Mouse (Mus musculus) ES-E14 (cell line): ENCODE data around the gene Ccdc175. TPM values are rescaled to one million over a fixed set of nuclear protein-coding genes. Genes with fewer than 3 reads are reported as not detected.

Experiments used
- DNase-seq: peaks from one replicate; pipeline ENCODE4 v3.0.0-alpha.2; 2013; ENCODE audit warnings: low read depth, low spot score
- H3K27ac ChIP-seq: 2 replicates; pipeline ENCODE4 v1.5.1; 2012; ENCODE audit warnings: low read depth, mild to moderate bottlenecking, low read length, moderate library complexity, mixed read lengths; ENCODE audit not compliant: poor library complexity, insufficient read depth, severe bottlenecking
- H3K36me3 ChIP-seq: 2 replicates; pipeline ENCODE4 v1.6.1; 2012; ENCODE audit warnings: mild to moderate bottlenecking, low read length, moderate library complexity, mixed read lengths; ENCODE audit not compliant: control insufficient read depth, poor library complexity, insufficient read depth, severe bottlenecking
- H3K4me1 ChIP-seq, 2 experiments: fragments of 150-350 bp in 1 of 2; sonication (generic) in 1 of 2; 2 replicates each; pipeline ENCODE4 v1.6.1; 2012; ENCODE audit warnings: low read length in 2 of 2, mild to moderate bottlenecking in 1 of 2, mixed read lengths in 1 of 2; ENCODE audit not compliant: control insufficient read depth in 2 of 2, insufficient read depth in 2 of 2, poor library complexity in 1 of 2
- H3K4me3 ChIP-seq, 2 experiments: fragments of 150-350 bp in 1 of 2; sonication (generic) in 1 of 2; 2 replicates each; pipeline ENCODE4 v1.5.1; 2012; ENCODE audit warnings: low read length in 2 of 2, low read depth in 1 of 2, mild to moderate bottlenecking in 1 of 2, mixed read lengths in 1 of 2; ENCODE audit not compliant: insufficient read depth in 1 of 2, poor library complexity in 1 of 2, severe bottlenecking in 1 of 2
- H3K9ac ChIP-seq: 2 replicates; pipeline ENCODE4 v1.6.1; 2012; ENCODE audit warnings: low read depth, mild to moderate bottlenecking, low read length, mixed read lengths; ENCODE audit not compliant: poor library complexity, insufficient read depth, severe bottlenecking
- H3K9me3 ChIP-seq: fragments of 150-350 bp; sonication (generic); 2 replicates; pipeline ENCODE4 v1.6.1; 2012; ENCODE audit warnings: low read depth, mild to moderate bottlenecking, low read length; ENCODE audit not compliant: control insufficient read depth, insufficient read depth
- CHD2 ChIP-seq: IDR thresholded peaks from 2 replicates; pipeline ENCODE4 v1.6.1; 2014; ENCODE audit warnings: mild to moderate bottlenecking, low read depth, low read length, inconsistent platforms
- HCFC1 ChIP-seq: IDR thresholded peaks from 2 replicates; pipeline ENCODE4 v1.6.1; 2012; ENCODE audit warnings: low read length, inconsistent platforms, borderline replicate concordance; ENCODE audit not compliant: insufficient read depth
- MAFK ChIP-seq: IDR thresholded peaks from 2 replicates; pipeline ENCODE4 v1.6.1; 2014; ENCODE audit warnings: mild to moderate bottlenecking, low read depth, low read length, inconsistent platforms; ENCODE audit not compliant: insufficient read depth
- ZC3H11A ChIP-seq: IDR thresholded peaks from 2 replicates; pipeline ENCODE4 v1.6.1; 2012; ENCODE audit warnings: low read depth, mild to moderate bottlenecking, inconsistent platforms, low read length, borderline replicate concordance
- ZNF384 ChIP-seq: IDR thresholded peaks from 2 replicates; pipeline ENCODE4 v1.6.1; 2012; ENCODE audit warnings: low read depth, low read length, inconsistent platforms
- in situ Hi-C, 2 experiments: fragments of 600-800 bp; cut with MboI; formaldehyde crosslinking; loops; one replicate each; pipeline ENCODE4 v1.15.1; 2025; ENCODE audit warnings: low sequenced_read_pairs in 2 of 2, inconsistent platforms in 1 of 2; ENCODE audit not compliant: unreplicated experiment in 2 of 2
- total RNA-seq: library from RNA; depleted of rRNA; stranded (reverse); fragments of 300-350 nt; gene quantifications from 2 replicates; pipeline ENCODE4 v1.2.3, GENCODE M21; 2012

Gene Ccdc175
- total RNA-seq, 1 experiment, result 0.09 TPM

DNA sequence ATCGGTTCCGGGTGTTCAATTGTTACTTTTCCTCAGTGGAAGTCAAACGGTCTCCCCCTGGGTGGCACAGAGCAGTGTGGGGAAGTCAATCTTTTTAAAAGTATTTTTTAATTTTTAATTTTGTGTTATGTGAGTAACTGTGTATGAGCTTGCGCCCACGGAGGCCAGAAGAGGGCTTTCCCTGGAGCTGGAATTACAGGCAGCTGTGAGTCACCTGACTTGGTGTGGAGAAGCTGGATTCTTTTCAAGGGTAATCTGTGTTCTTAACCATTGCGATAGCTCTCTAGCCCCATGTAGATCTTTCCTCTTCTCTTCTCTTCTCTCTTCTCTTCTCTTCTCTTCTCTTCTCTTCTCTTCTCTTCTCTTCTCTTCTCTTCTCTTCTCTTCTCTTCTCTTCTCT, 69.7 kb downstream of the Ccdc175 start:
- Histone ChIP-seq H3K9ac (no peak overlapping the region), H3K36me3 (no peaks in the 10 kb centered on the region), H3K4me1 (peaks cover 0 to 5% of the 10 kb centered on the region in 2 experiments; a peak in 2 of 4 replicates), H3K27ac (no peak overlapping the region), H3K9me3 (no peaks in the 10 kb centered on the region), H3K4me3 (no peak overlapping the region)
- in situ Hi-C loops, result loop anchor here in 1 of 2 experiments (25.0 kb wide), 1 partner anchor 322 kb away; the partner anchor contains the start of gene Lrrc9
- no peak for DNase-seq
- TF ChIP-seq MAFK (no peak), HCFC1 (no peak), ZC3H11A (no peak), CHD2 (no peak), ZNF384 (no peak)

DNA sequence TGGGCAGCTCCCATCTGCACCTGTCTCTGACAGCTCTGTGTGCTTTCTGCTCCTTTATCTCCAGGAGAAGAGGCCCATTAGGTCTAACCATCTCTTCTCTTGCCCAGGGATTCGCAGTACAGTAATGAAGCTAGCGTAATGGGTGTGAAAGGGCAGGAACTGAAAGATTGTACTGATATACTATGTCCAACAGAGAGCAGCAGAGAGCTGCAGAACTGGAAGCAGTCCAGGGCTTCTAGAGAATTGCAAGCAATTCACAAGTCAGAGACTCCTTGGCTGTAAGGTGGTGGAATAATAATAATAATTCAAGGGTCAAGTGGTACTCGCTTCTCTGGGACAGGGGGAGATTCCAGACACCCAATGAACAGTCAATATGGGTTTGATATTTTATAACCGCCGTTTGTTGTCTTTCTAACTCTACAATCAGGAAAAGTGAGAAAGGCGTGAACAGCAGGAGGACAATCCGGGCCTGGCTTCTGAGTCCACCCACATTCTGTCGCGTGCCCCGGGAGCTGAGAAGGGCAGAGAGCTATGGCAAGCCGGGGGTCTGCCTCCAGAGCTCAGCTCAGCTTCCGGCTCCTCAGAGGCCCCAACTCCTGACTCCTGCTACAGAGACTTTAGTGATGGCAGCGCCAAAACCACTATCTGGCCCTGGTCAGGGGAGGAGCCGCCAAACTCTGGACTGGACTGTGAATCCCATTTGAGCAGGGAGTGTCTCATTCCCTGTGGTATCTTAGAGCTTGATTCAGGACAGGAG, 80.1 kb downstream of the Ccdc175 start:
- in situ Hi-C loops, result loop anchor here (5.0 to 25.0 kb wide), 3 partner anchors 140 to 333 kb away; partner anchors contain the start of gene Lrrc9 (in 1 of the 2)
- DNase-seq, result peak; percentile 68

DNA sequence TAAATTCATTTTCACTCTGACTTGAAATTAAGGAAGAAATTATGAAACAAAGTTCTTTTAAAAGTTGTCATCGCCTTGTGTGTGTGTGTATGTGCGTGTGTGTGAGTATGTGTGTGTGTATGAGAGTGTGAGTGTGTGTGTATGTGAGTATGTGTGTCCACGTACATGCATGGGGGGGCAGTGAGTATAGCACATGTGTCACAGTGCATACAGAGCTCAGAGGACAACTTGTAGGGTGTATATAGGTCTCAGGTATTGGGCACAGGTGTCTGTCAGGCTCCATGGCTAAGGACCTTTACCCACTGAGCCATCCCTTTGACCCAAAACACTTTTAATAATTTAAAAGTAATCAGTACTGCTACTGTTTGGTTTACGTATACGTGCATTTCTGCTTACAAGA, 80.8 kb downstream of the Ccdc175 start:
- Histone ChIP-seq H3K4me1 (peaks cover 0 to 2% of the 10 kb centered on the region in 2 experiments; a peak in 1 of 4 replicates), H3K27ac (no peak overlapping the region), H3K4me3 (no peak overlapping the region), H3K9me3 (no peaks in the 10 kb centered on the region), H3K36me3 (peaks cover 2% of the 10 kb centered on the region; the same call in 1 of the 2 replicates), H3K9ac (no peak overlapping the region)
- in situ Hi-C loops, result loop anchor here (10.0 to 25.0 kb wide), 2 partner anchors 141 to 333 kb away; partner anchors contain the start of gene Lrrc9 (in 1 of the 2)
- TF ChIP-seq MAFK, result no peak
- TF ChIP-seq CHD2, result no peak
- no peak for TF ChIP-seq HCFC1
- TF ChIP-seq ZC3H11A, result no peak
- no peak for TF ChIP-seq ZNF384
- no peak for DNase-seq

More for the DNA sequence above, 80.1 kb downstream of the Ccdc175 start:
- H3K4me1 ChIP-seq, result peaks cover 0 to 2% of the 10 kb centered on the region in 2 experiments; a peak in 1 of 4 replicates
- no peak for TF ChIP-seq HCFC1
- no peak for TF ChIP-seq CHD2
- TF ChIP-seq MAFK, result no peak
- no peak for TF ChIP-seq ZNF384
- TF ChIP-seq ZC3H11A, result peak; percentile 95
- H3K36me3 ChIP-seq, result peaks cover 2% of the 10 kb centered on the region; the same call in 1 of the 2 replicates
- H3K9ac ChIP-seq, result no peak overlapping the region
- no peak overlapping the region for H3K4me3 ChIP-seq
- H3K9me3 ChIP-seq, result no peaks in the 10 kb centered on the region
- no peak overlapping the region for H3K27ac ChIP-seq

DNA sequence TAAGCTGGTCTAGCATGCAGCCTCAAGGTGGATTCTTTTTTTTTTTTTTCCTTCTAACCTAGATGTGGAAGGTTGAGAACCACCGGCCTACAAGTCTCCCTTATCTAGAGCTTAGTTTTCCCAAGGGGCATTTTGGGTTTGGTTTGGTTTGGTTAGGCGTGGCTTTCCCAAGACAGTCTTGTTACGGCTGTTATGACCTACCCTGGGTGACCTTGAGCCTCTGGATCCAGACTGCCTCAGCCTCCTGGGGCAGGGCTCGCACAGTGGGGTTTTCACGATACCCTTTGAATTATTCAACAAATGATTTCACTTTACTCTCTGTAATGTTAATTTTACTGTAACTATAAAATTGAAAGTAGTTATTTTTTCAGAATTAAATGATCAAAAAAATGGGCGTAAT, 82.1 kb downstream of the Ccdc175 start:
- Histone ChIP-seq H3K4me3 (no peak overlapping the region), H3K36me3 (peaks cover 5% of the 10 kb centered on the region), H3K4me1 (peaks cover 0 to 2% of the 10 kb centered on the region in 2 experiments; a peak in 1 of 4 replicates), H3K9ac (no peak overlapping the region), H3K9me3 (no peaks in the 10 kb centered on the region), H3K27ac (no peak overlapping the region)
- in situ Hi-C loops, result loop anchor here (10.0 to 25.0 kb wide), 2 partner anchors 142 to 335 kb away; partner anchors contain the start of gene Lrrc9 (in 1 of the 2)
- TF ChIP-seq MAFK (no peak), ZC3H11A (no peak), ZNF384 (no peak), CHD2 (no peak), HCFC1 (no peak)
- DNase-seq, result no peak
